In the genomic region with DNA sequence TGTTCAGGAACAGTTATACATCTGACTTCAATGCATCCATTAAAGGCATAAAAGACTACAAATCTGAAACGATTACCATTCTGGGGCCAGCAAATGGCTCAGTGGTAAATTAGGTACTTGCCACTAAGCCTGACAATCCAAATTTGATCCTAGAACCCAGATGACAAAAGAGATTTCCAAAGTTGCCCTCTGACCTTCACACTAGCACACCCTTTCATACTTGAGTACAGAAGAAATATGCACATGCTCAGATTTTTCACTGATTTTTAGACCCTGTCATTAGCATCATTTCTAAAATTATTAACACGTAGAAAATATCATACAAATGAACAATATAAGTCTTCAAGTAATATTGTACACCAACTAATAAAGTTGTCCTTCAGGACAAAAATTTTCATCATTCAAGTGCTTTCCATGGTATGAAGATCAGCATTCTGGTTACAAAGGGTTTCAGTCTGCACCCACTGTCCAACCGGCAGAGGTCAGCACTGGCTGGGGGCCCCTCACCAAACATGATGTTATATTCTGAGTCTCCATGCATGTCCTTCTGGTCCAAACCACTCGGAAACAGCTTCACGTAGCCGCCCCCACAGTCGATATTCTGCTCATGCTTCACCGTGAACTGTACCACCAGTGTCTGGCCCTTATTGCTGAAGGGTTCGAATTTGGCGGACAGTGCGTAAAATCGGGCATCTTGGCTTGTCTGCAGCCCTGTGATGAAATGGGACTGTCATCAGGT, we compare ENCODE assay signal across 8 mouse cellular contexts. TPM values are rescaled to one million over a fixed set of nuclear protein-coding genes. Genes with fewer than 3 reads are reported as not detected.
DNase-seq lines count a peak whose midpoint lies in the region; ATAC-seq and TF ChIP-seq lines count a peak whose summit lies in the region.

No protein-coding gene starts in this region.

- H3K4me3 ChIP-seq in erythroblast, embryonic 14.5 days (replicated peaks), result peak overlapping the region; percentile 79
- peak overlapping the region; percentile 94 for H3K4me3 ChIP-seq in intestine, embryonic 16.5 days (ENCODE audit: low read length)
- H3K4me3 ChIP-seq in liver, postnatal 0 days (ENCODE audit: low read depth, low read length), result peak overlapping the region; percentile 71
- H3K4me3 ChIP-seq in olfactory bulb, adult 2 months (ENCODE audit: insufficient read depth, low read depth, low read length), result peak overlapping the region; percentile 75

- H3K4me1 ChIP-seq in erythroblast, embryonic 14.5 days (ENCODE audit: control insufficient read depth), result peaks cover 68% of the 10 kb centered on the region
- peaks cover 32% of the 10 kb centered on the region for H3K4me1 ChIP-seq in intestine, embryonic 16.5 days (ENCODE audit: control insufficient read depth, insufficient read depth, low read length)
- peaks cover 32% of the 10 kb centered on the region for H3K4me1 ChIP-seq in liver, postnatal 0 days (ENCODE audit: insufficient read depth)
- H3K4me1 ChIP-seq in olfactory bulb, adult 2 months (ENCODE audit: control insufficient read depth, insufficient read depth, low read length), result peaks cover 4% of the 10 kb centered on the region

- H3K36me3 ChIP-seq in erythroblast, embryonic 14.5 days (ENCODE audit: control insufficient read depth), result peaks cover 58% of the 10 kb centered on the region
- H3K36me3 ChIP-seq in intestine, embryonic 16.5 days (ENCODE audit: control insufficient read depth, insufficient read depth, low read length), result peaks cover 32% of the 10 kb centered on the region
- peaks cover 43% of the 10 kb centered on the region for H3K36me3 ChIP-seq in liver, postnatal 0 days (replicated peaks; ENCODE audit: insufficient read depth, low read length)

- H3K27me3 ChIP-seq in erythroblast, embryonic 14.5 days (ENCODE audit: control insufficient read depth), result no peaks in the 10 kb centered on the region
- H3K27me3 ChIP-seq in intestine, embryonic 16.5 days (replicated peaks; ENCODE audit: control insufficient read depth, insufficient read depth, low read length), result no peaks in the 10 kb centered on the region
- no peaks in the 10 kb centered on the region for H3K27me3 ChIP-seq in liver, postnatal 0 days (ENCODE audit: insufficient read depth, low read length)

- peak; percentile 73 for TF ChIP-seq CTCF in liver, postnatal 0 days (IDR thresholded peaks at IDR 0.05; ENCODE audit: low read depth)
- no peak for TF ChIP-seq CTCF in olfactory bulb, adult 2 months (IDR thresholded peaks at IDR 0.05; ENCODE audit: insufficient read depth, low read depth, low read length)

- no peak for ATAC-seq in intestine, embryonic 16.5 days
- no peak for ATAC-seq in liver, postnatal 0 days

- peak; percentile 34 to 59 for DNase-seq in layer of hippocampus, postnatal 10 days (ENCODE audit: low spot score in 2 of 2)
- no peak for DNase-seq in layer of hippocampus, adult 11-12 months (ENCODE audit: low spot score)
- DNase-seq in Muller cell, postnatal 12 days (ENCODE audit: inconsistent ontology term), result peak; percentile 53
- DNase-seq in liver, postnatal 0 days, result peak; percentile 63
- no peak for DNase-seq in gastrocnemius, adult 8-10 months (ENCODE audit: low spot score in 2 of 2)

- TF ChIP-seq EP300 in liver, postnatal 0 days (IDR thresholded peaks at IDR 0.05; ENCODE audit: low read depth), result no peak

- peak overlapping the region; percentile 77 for H3K4me2 ChIP-seq in intestine, embryonic 16.5 days (ENCODE audit: low read depth, low read length)
- peak overlapping the region; percentile 88 for H3K4me2 ChIP-seq in liver, postnatal 0 days (ENCODE audit: low read depth, low read length)

- no peak for TF ChIP-seq POLR2A in olfactory bulb, adult 2 months (IDR thresholded peaks at IDR 0.05; ENCODE audit: insufficient read depth, low read depth, low read length)

- no peaks in the 10 kb centered on the region for H3K9me3 ChIP-seq in erythroblast, embryonic 14.5 days (ENCODE audit: control insufficient read depth, low read length)
- no peaks in the 10 kb centered on the region for H3K9me3 ChIP-seq in intestine, embryonic 16.5 days (ENCODE audit: control insufficient read depth, low read length)
- H3K9me3 ChIP-seq in liver, postnatal 0 days (ENCODE audit: low read length), result no peaks in the 10 kb centered on the region

- H3K27ac ChIP-seq in intestine, embryonic 16.5 days (ENCODE audit: low read length), result peak overlapping the region; percentile 91
- peak overlapping the region; percentile 85; the same call in 1 of the 2 replicates for H3K27ac ChIP-seq in liver, postnatal 0 days (ENCODE audit: low read depth)
- peak overlapping the region; percentile 66 for H3K27ac ChIP-seq in olfactory bulb, adult 2 months (ENCODE audit: insufficient read depth, low read depth, low read length)

- H3K9ac ChIP-seq in intestine, embryonic 16.5 days (ENCODE audit: low read depth, low read length), result peak overlapping the region; percentile 94
- H3K9ac ChIP-seq in liver, postnatal 0 days (replicated peaks), result peak overlapping the region; percentile 80

- WGBS in intestine, embryonic 16.5 days, result 10% methylated on average over 12 of the region's 12 CpGs
- 11% methylated on average over 12 of the region's 12 CpGs for WGBS in liver, postnatal 0 days (ENCODE audit: insufficient replicate concordance)
- WGBS in olfactory bulb, adult 2 months, result 3% methylated on average over 12 of the region's 12 CpGs

RNA-seq across cellular contexts. Expression of a gene that starts 1.2 kb away (rescaled TPM):
- total RNA-seq in layer of hippocampus, postnatal 10 days (2021), result 100 to 1,000 TPM; 444 to 464 TPM
- 29.4 and 30.9 TPM in 2 replicates for polyA plus RNA-seq in erythroblast, embryonic 14.5 days (2012)
- 1,204 and 1,241 TPM in 2 replicates for polyA plus RNA-seq in intestine, embryonic 16.5 days (2015; fragmentation: Nextera tagmentation; extraction: Ambion mirVana)
- polyA plus RNA-seq in liver, postnatal 0 days (2015; fragmentation: Nextera tagmentation; extraction: Ambion mirVana), result 331 and 375 TPM in 2 replicates
- 225 TPM in 1 of 2 replicates, not detected in the other for polyA plus RNA-seq in olfactory bulb, adult 2 months (2012; ENCODE audit: insufficient read depth, insufficient read length, low replicate concordance, missing spikeins)
- total RNA-seq in gastrocnemius, adult 8-10 months (2022), result 100 to 1,000 TPM; 148 to 197 (median 154) TPM

RNA-seq across cellular contexts. Expression of a gene that starts 5.1 kb away (rescaled TPM):
- 10 to 100 TPM; 55.5 to 64.9 TPM for total RNA-seq in layer of hippocampus, postnatal 10 days (2021)
- 740 and 808 TPM in 2 replicates for polyA plus RNA-seq in erythroblast, embryonic 14.5 days (2012)
- polyA plus RNA-seq in intestine, embryonic 16.5 days (2015; fragmentation: Nextera tagmentation; extraction: Ambion mirVana), result 109 and 115 TPM in 2 replicates
- polyA plus RNA-seq in liver, postnatal 0 days (2015; fragmentation: Nextera tagmentation; extraction: Ambion mirVana), result 154 and 164 TPM in 2 replicates
- not detected in 2 replicates for polyA plus RNA-seq in olfactory bulb, adult 2 months (2012; ENCODE audit: insufficient read depth, insufficient read length, low replicate concordance, missing spikeins)
- 100 to 1,000 TPM; 168 to 185 (median 180) TPM for total RNA-seq in gastrocnemius, adult 8-10 months (2022)

RNA-seq across cellular contexts. Expression of a gene that starts 11.3 kb away (rescaled TPM):
- total RNA-seq in layer of hippocampus, postnatal 10 days (2021), result 10 to 100 TPM; 63.2 to 65.0 TPM
- 9.0 and 9.3 TPM in 2 replicates for polyA plus RNA-seq in erythroblast, embryonic 14.5 days (2012)
- polyA plus RNA-seq in intestine, embryonic 16.5 days (2015; fragmentation: Nextera tagmentation; extraction: Ambion mirVana), result 86.0 and 91.7 TPM in 2 replicates
- 30.3 and 33.6 TPM in 2 replicates for polyA plus RNA-seq in liver, postnatal 0 days (2015; fragmentation: Nextera tagmentation; extraction: Ambion mirVana)
- not detected in 2 replicates for polyA plus RNA-seq in olfactory bulb, adult 2 months (2012; ENCODE audit: insufficient read depth, insufficient read length, low replicate concordance, missing spikeins)
- 10 to 100 TPM; 19.2 to 28.8 (median 24.5) TPM for total RNA-seq in gastrocnemius, adult 8-10 months (2022)

RNA-seq across cellular contexts. Expression of a gene that starts 14.2 kb away (rescaled TPM):
- total RNA-seq in layer of hippocampus, postnatal 10 days (2021), result 10 to 100 TPM; 18.6 to 19.8 TPM
- polyA plus RNA-seq in erythroblast, embryonic 14.5 days (2012), result 10.3 and 11.6 TPM in 2 replicates
- 61.8 and 63.4 TPM in 2 replicates for polyA plus RNA-seq in intestine, embryonic 16.5 days (2015; fragmentation: Nextera tagmentation; extraction: Ambion mirVana)
- 31.9 and 34.9 TPM in 2 replicates for polyA plus RNA-seq in liver, postnatal 0 days (2015; fragmentation: Nextera tagmentation; extraction: Ambion mirVana)
- not detected in 2 replicates for polyA plus RNA-seq in olfactory bulb, adult 2 months (2012; ENCODE audit: insufficient read depth, insufficient read length, low replicate concordance, missing spikeins)
- 10 to 100 TPM; 18.6 to 23.2 (median 20.8) TPM for total RNA-seq in gastrocnemius, adult 8-10 months (2022)

RNA-seq across cellular contexts. Expression of a gene that starts 22.9 kb away (rescaled TPM):
- 1 to 10 TPM; 6.7 to 7.4 TPM for total RNA-seq in layer of hippocampus, postnatal 10 days (2021)
- 1.3 and 1.5 TPM in 2 replicates for polyA plus RNA-seq in erythroblast, embryonic 14.5 days (2012)
- polyA plus RNA-seq in intestine, embryonic 16.5 days (2015; fragmentation: Nextera tagmentation; extraction: Ambion mirVana), result 4.2 and 4.4 TPM in 2 replicates
- 2.4 and 2.5 TPM in 2 replicates for polyA plus RNA-seq in liver, postnatal 0 days (2015; fragmentation: Nextera tagmentation; extraction: Ambion mirVana)
- polyA plus RNA-seq in olfactory bulb, adult 2 months (2012; ENCODE audit: insufficient read depth, insufficient read length, low replicate concordance, missing spikeins), result not detected in 2 replicates
- total RNA-seq in gastrocnemius, adult 8-10 months (2022), result 10 to 100 TPM in 3 of 4 experiments, 1 to 10 TPM in 1; 7.8 to 12.9 (median 12.2) TPM

Comparison
In these comparisons a context has a peak if more than half of its experiments do, and no peak if none do; other contexts are left out.
1. DNase-seq: peak in layer of hippocampus, postnatal 10 days (2 of 2), Muller cell, postnatal 12 days (single experiment) and liver, postnatal 0 days (single experiment); none in layer of hippocampus, adult 11-12 months (single experiment) and gastrocnemius, adult 8-10 months (0 of 2).
2. RNA of a gene that starts 11.3 kb away (polyA plus RNA-seq): 86.0 to 91.7 TPM in intestine, embryonic 16.5 days, 30.3 to 33.6 TPM in liver, postnatal 0 days and 9.0 to 9.3 TPM in erythroblast, embryonic 14.5 days; not detected in olfactory bulb, adult 2 months; every median in the first group is over 10 times any median in the second.
3. Peak in every context shown above with its lines, with median percentiles within 50 percentile points of each other: H3K4me3 ChIP-seq and H3K27ac ChIP-seq.